In genomic region chr13:110048767-110049434, GRCm38 (mm10) we compare ENCODE assay signal across 15 mouse cellular contexts.
DNase-seq lines count a peak whose midpoint lies in the region; ATAC-seq lines count a peak whose summit lies in the region.
"Had no signal": no experiment of that assay in that cellular context is flagged by ENCODE, and none has a peak within 500 bp of the region (broad histone marks: within the 10 kb centered on the region; RNA-seq: fewer than 3 reads in every experiment).

No protein-coding gene starts in this region.

- 0 out of 2 replicates have a peak, but pooled peaks have one; percentile 37 for ATAC-seq in heart, embryonic 16.5 days (replicated peaks; ENCODE audit: extremely low read depth, insufficient read depth, low FRiP score)
- no peak for ATAC-seq in heart, embryonic 12.5 days (ENCODE audit: insufficient number of reproducible peaks, low FRiP score)
- peak; percentile 83 for ATAC-seq in common myeloid progenitor, adult 5-6 weeks (replicated peaks; ENCODE audit: low read depth, poor library complexity, severe bottlenecking)

- no peaks in the 10 kb centered on the region for H3K27me3 ChIP-seq in heart, embryonic 16.5 days (ENCODE audit: control insufficient read depth, insufficient read depth, low read length)
- H3K27me3 ChIP-seq in heart, embryonic 12.5 days (replicated peaks) = no peaks in the 10 kb centered on the region
- H3K27me3 ChIP-seq: neural tube, embryonic 12.5 days had no signal

- peak; percentile 9 for DNase-seq in CD4-positive helper T cell, adult 2 months (ENCODE audit: low read depth, low spot score)
- peak; percentile 58 for DNase-seq in thymus, postnatal 0 days (ENCODE audit: low spot score)
- no peak for DNase-seq in adrenal gland, adult (ENCODE audit: inconsistent age in 2 of 2, low spot score in 1 of 2)
- DNase-seq in lung, postnatal 10 days = no peak
- DNase-seq in layer of hippocampus, postnatal 14 days (ENCODE audit: low spot score in 2 of 2) = no peak
- DNase-seq: adrenal gland, postnatal 36 days; cerebellum, adult 9-10 months; heart, postnatal 36 days; kidney, adult 9 months; lung, postnatal 14 days; right cerebral cortex, postnatal 25 days had no signal

- H3K4me3 ChIP-seq in heart, embryonic 16.5 days (ENCODE audit: low read length) = no peak overlapping the region
- H3K4me3 ChIP-seq in heart, embryonic 12.5 days = no peak overlapping the region
- H3K4me3 ChIP-seq: neural tube, embryonic 12.5 days had no signal

- H3K4me2 ChIP-seq in heart, embryonic 16.5 days (ENCODE audit: low read depth, low read length) = no peak overlapping the region
- no peak overlapping the region for H3K4me2 ChIP-seq in heart, embryonic 12.5 days
- H3K4me2 ChIP-seq: neural tube, embryonic 12.5 days had no signal

- H3K27ac ChIP-seq in heart, embryonic 16.5 days (ENCODE audit: low read length) = no peak overlapping the region
- H3K27ac ChIP-seq in heart, embryonic 12.5 days (ENCODE audit: poor library complexity, severe bottlenecking) = no peak overlapping the region
- H3K27ac ChIP-seq: neural tube, embryonic 12.5 days had no signal

- no peaks in the 10 kb centered on the region for H3K36me3 ChIP-seq in heart, embryonic 16.5 days (ENCODE audit: control insufficient read depth, insufficient read depth)
- no peaks in the 10 kb centered on the region for H3K36me3 ChIP-seq in heart, embryonic 12.5 days
- H3K36me3 ChIP-seq: neural tube, embryonic 12.5 days had no signal

- peaks cover 2% of the 10 kb centered on the region; the same call in 1 of the 2 replicates for H3K4me1 ChIP-seq in heart, embryonic 16.5 days (ENCODE audit: control insufficient read depth, insufficient read depth, low read length)
- H3K4me1 ChIP-seq in heart, embryonic 12.5 days (replicated peaks) = peaks cover 3% of the 10 kb centered on the region
- H3K4me1 ChIP-seq: neural tube, embryonic 12.5 days had no signal

- 42% methylated on average over 5 of the region's 5 CpGs for WGBS in heart, embryonic 16.5 days
- 60% methylated on average over 5 of the region's 5 CpGs for WGBS in heart, embryonic 12.5 days

- no peaks in the 10 kb centered on the region for H3K9me3 ChIP-seq in heart, embryonic 16.5 days (replicated peaks; ENCODE audit: control insufficient read depth, low read length)
- H3K9me3 ChIP-seq in heart, embryonic 12.5 days (replicated peaks) = no peaks in the 10 kb centered on the region
- H3K9me3 ChIP-seq: neural tube, embryonic 12.5 days had no signal

- H3K9ac ChIP-seq in heart, embryonic 16.5 days (ENCODE audit: low read length) = no peak overlapping the region
- H3K9ac ChIP-seq in heart, embryonic 12.5 days = no peak overlapping the region
- H3K9ac ChIP-seq: neural tube, embryonic 12.5 days had no signal

Comparison
In these comparisons a context has a peak if more than half of its experiments do, and no peak if none do; other contexts are left out.
1. DNase-seq: peak in CD4-positive helper T cell, adult 2 months (single experiment) and thymus, postnatal 0 days (single experiment); none in adrenal gland, adult (0 of 2), lung, postnatal 10 days (single experiment) and layer of hippocampus, postnatal 14 days (0 of 2).